8 mouse cellular contexts compared by ENCODE assay signal in genomic region chr4:116555413-116556300, GRCm38 (mm10). TPM values are rescaled to one million over a fixed set of nuclear protein-coding genes. Genes with fewer than 3 reads are reported as not detected.
DNase-seq lines count a peak whose midpoint lies in the region; ATAC-seq lines count a peak whose summit lies in the region.

Gene Tmem69 (minus strand): TSS chr4:116555936.

- ATAC-seq in hindbrain, embryonic 12.5 days (ENCODE audit: low FRiP score), result no peak

- H3K9me3 ChIP-seq in hindbrain, embryonic 12.5 days (replicated peaks), result no peaks in the 10 kb centered on the region

- WGBS in hindbrain, embryonic 12.5 days, result 4% methylated on average over 23 of the region's 23 CpGs

- H3K9ac ChIP-seq in hindbrain, embryonic 12.5 days, result peak within 1 kb of the TSS; percentile 76

- H3K4me2 ChIP-seq in hindbrain, embryonic 12.5 days (replicated peaks), result peak within 1 kb of the TSS; percentile 83

- peak within 1 kb of the TSS; percentile 94 for H3K27ac ChIP-seq in hindbrain, embryonic 12.5 days

- peak within 1 kb of the TSS; percentile 85 for H3K4me3 ChIP-seq in hindbrain, embryonic 12.5 days

- H3K36me3 ChIP-seq in hindbrain, embryonic 12.5 days, result peaks cover 19% of the 10 kb centered on the region

- H3K4me1 ChIP-seq in hindbrain, embryonic 12.5 days, result peaks cover 16% of the 10 kb centered on the region

- DNase-seq in Muller cell, postnatal 12 days (ENCODE audit: inconsistent ontology term), result peak; percentile 73
- DNase-seq in cerebellum, adult 9-10 months, result peak; percentile 86
- DNase-seq in frontal cortex, adult 2 months (ENCODE audit: extremely low spot score in 1 of 2, low spot score in 1 of 2), result peak; percentile 64 to 90
- DNase-seq in layer of hippocampus, postnatal 14 days (ENCODE audit: low spot score in 2 of 2), result peak; percentile 79 to 86
- DNase-seq in lung, postnatal 14 days, result peak; percentile 80
- DNase-seq in retina, adult 2 months (ENCODE audit: low read depth, low spot score), result peak; percentile 60
- peak; percentile 70 to 73 for DNase-seq in thymus, postnatal 36 days

- no peaks in the 10 kb centered on the region for H3K27me3 ChIP-seq in hindbrain, embryonic 12.5 days

RNA-seq across cellular contexts. Expression of gene Tmem69, which starts in this region (rescaled TPM):
- polyA plus RNA-seq in frontal cortex, adult 2 months (2012; rRNA removed), result 7.7 and 9.5 TPM in 2 replicates
- 25.2 and 29.0 TPM in 2 replicates for polyA plus RNA-seq in hindbrain, embryonic 12.5 days (2016; fragmentation: Nextera tagmentation; extraction: Ambion mirVana)
- 10 to 100 TPM; 10.3 to 11.1 TPM for total RNA-seq in layer of hippocampus, postnatal 14 days (2021)
